Mouse (Mus musculus) neural tube, embryonic 12.5 days (tissue): ENCODE data around the gene Mrps6. TPM values are rescaled to one million over a fixed set of nuclear protein-coding genes. Genes with fewer than 3 reads are reported as not detected.
A peak's percentile ranks its signal among the peaks of the same experiment; 100 is the strongest.

Experiments
- ATAC-seq: fragments of 200-750 bp; cut with Nextera tagmentation; 2 replicates; pipeline ENCODE4 v1.8.0; 2017; ENCODE audit warnings: low read depth, mild to moderate bottlenecking, moderate TSS enrichment, moderate library complexity; ENCODE audit not compliant: low FRiP score
- H3K27ac ChIP-seq: fragments of 300-500 bp; sonication (generic); 2 replicates; pipeline ENCODE4 v1.5.1; 2016
- H3K27me3 ChIP-seq: fragments of 300-500 bp; sonication (generic); replicated peaks from 2 replicates; pipeline ENCODE4 v1.6.1; 2016; ENCODE audit warnings: mild to moderate bottlenecking
- H3K36me3 ChIP-seq: fragments of 300-500 bp; sonication (generic); 2 replicates; pipeline ENCODE4 v1.6.1; 2016; ENCODE audit warnings: mild to moderate bottlenecking
- H3K4me1 ChIP-seq: fragments of 300-500 bp; sonication (generic); 2 replicates; pipeline ENCODE4 v1.6.1; 2016
- H3K4me2 ChIP-seq: fragments of 300-500 bp; sonication (generic); replicated peaks from 2 replicates; pipeline ENCODE4 v1.6.1; 2016; ENCODE audit warnings: mild to moderate bottlenecking
- H3K4me3 ChIP-seq: fragments of 300-500 bp; sonication (generic); 2 replicates; pipeline ENCODE4 v1.5.1; 2016
- H3K9ac ChIP-seq: fragments of 300-500 bp; sonication (generic); 2 replicates; pipeline ENCODE4 v1.6.1; 2016; ENCODE audit warnings: mild to moderate bottlenecking
- H3K9me3 ChIP-seq: fragments of 300-500 bp; sonication (generic); 2 replicates; pipeline ENCODE4 v1.6.1; 2016; ENCODE audit warnings: mild to moderate bottlenecking
- WGBS: fragments of 180-500 bp; shearing (Covaris S2); methylation state at CpG from one replicate; pipeline ENCODE4 v1.1.7; 2016; 5-methylcytosine and 5-hydroxymethylcytosine counted together
- polyA plus RNA-seq: library from polyadenylated mRNA; unstranded; fragments of >200 nt; fragmentation: Nextera tagmentation; extraction: Ambion mirVana; gene quantifications from 2 replicates; pipeline ENCODE4 v1.2.1, GENCODE M21; 2016

Mrps6 gene
- polyA plus RNA-seq, 1 experiment from 2014 or later, result 126 TPM

GRCm38 (mm10) chr16:92105631-92106030 is 47.6 kb downstream of the Mrps6 start:
- no peak overlapping the region for H3K4me2 ChIP-seq
- no peak overlapping the region for H3K9ac ChIP-seq
- H3K4me1 ChIP-seq, result peaks cover 15% of the 10 kb centered on the region; the same call in 1 of the 2 replicates
- H3K27ac ChIP-seq, result no peak overlapping the region
- no peaks in the 10 kb centered on the region for H3K27me3 ChIP-seq
- no peak for ATAC-seq
- WGBS, result 81% methylated on average over 3 of the region's 3 CpGs
- peaks cover 5% of the 10 kb centered on the region; the same call in 1 of the 2 replicates for H3K36me3 ChIP-seq
- no peak overlapping the region for H3K4me3 ChIP-seq
- no peaks in the 10 kb centered on the region for H3K9me3 ChIP-seq

GRCm38 (mm10) chr16:92107346-92107745 is 49.3 kb downstream of the Mrps6 start:
- H3K4me2 ChIP-seq, result no peak overlapping the region
- H3K27ac ChIP-seq, result no peak overlapping the region
- ATAC-seq, result no peak
- WGBS, result 87% methylated on average over 5 of the region's 5 CpGs
- no peak overlapping the region for H3K4me3 ChIP-seq
- H3K27me3 ChIP-seq, result no peaks in the 10 kb centered on the region
- H3K9me3 ChIP-seq, result no peaks in the 10 kb centered on the region
- H3K36me3 ChIP-seq, result peaks cover 6% of the 10 kb centered on the region
- H3K9ac ChIP-seq, result no peak overlapping the region
- peaks cover 12% of the 10 kb centered on the region; the same call in 1 of the 2 replicates for H3K4me1 ChIP-seq

- WGBS, result 77% methylated on average over 5 of the region's 5 CpGs
- peaks cover 31% of the 10 kb centered on the region for H3K4me1 ChIP-seq
- H3K4me2 ChIP-seq, result no peak overlapping the region
- H3K27ac ChIP-seq, result no peak overlapping the region
- no peaks in the 10 kb centered on the region for H3K27me3 ChIP-seq
- no peak overlapping the region for H3K9ac ChIP-seq
- peaks cover 13% of the 10 kb centered on the region for H3K36me3 ChIP-seq
- H3K4me3 ChIP-seq, result no peak overlapping the region
- no peak for ATAC-seq
- no peaks in the 10 kb centered on the region for H3K9me3 ChIP-seq
Observed at GRCm38 (mm10) chr16:92114706-92115241, 56.7 kb downstream of the Mrps6 start.

GRCm38 (mm10) chr16:92115611-92116421 is 57.7 kb downstream of the Mrps6 start:
- no peaks in the 10 kb centered on the region for H3K27me3 ChIP-seq
- 20% methylated on average over 20 of the region's 20 CpGs for WGBS
- no peak overlapping the region for H3K4me3 ChIP-seq
- H3K4me1 ChIP-seq, result peaks cover 31% of the 10 kb centered on the region
- ATAC-seq, result peak; percentile 69; the same call in 1 of the 2 replicates
- H3K4me2 ChIP-seq, result peak overlapping the region; percentile 36
- H3K27ac ChIP-seq, result no peak overlapping the region
- H3K9me3 ChIP-seq, result no peaks in the 10 kb centered on the region
- H3K9ac ChIP-seq, result peak overlapping the region; percentile 30; the same call in 1 of the 2 replicates
- H3K36me3 ChIP-seq, result peaks cover 13% of the 10 kb centered on the region

GRCm38 (mm10) chr16:92117337-92118209 is 59.5 kb downstream of the Mrps6 start:
- peaks cover 5% of the 10 kb centered on the region for H3K36me3 ChIP-seq
- no peak overlapping the region for H3K4me3 ChIP-seq
- H3K4me2 ChIP-seq, result no peak overlapping the region
- WGBS, result 58% methylated on average over 9 of the region's 9 CpGs
- no peak overlapping the region for H3K9ac ChIP-seq
- H3K27me3 ChIP-seq, result no peaks in the 10 kb centered on the region
- peaks cover 31% of the 10 kb centered on the region for H3K4me1 ChIP-seq
- ATAC-seq, result peak; percentile 52; the same call in 1 of the 2 replicates
- H3K27ac ChIP-seq, result no peak overlapping the region
- no peaks in the 10 kb centered on the region for H3K9me3 ChIP-seq

- no peak for ATAC-seq
- WGBS, result 50% methylated on average over 13 of the region's 13 CpGs
- Histone ChIP-seq H3K36me3 (no peaks in the 10 kb centered on the region), H3K27me3 (no peaks in the 10 kb centered on the region), H3K27ac (no peak overlapping the region), H3K9ac (no peak overlapping the region), H3K9me3 (no peaks in the 10 kb centered on the region), H3K4me2 (no peak overlapping the region), H3K4me1 (peaks cover 31% of the 10 kb centered on the region), H3K4me3 (no peak overlapping the region)
Observed at GRCm38 (mm10) chr16:92119013-92119515, 61.0 kb downstream of the Mrps6 start.

- peaks cover 7% of the 10 kb centered on the region; the same call in 1 of the 2 replicates for H3K9me3 ChIP-seq
- no peak overlapping the region for H3K4me2 ChIP-seq
- H3K27me3 ChIP-seq, result no peaks in the 10 kb centered on the region
- no peak overlapping the region for H3K4me3 ChIP-seq
- peaks cover 15% of the 10 kb centered on the region for H3K4me1 ChIP-seq
- no peak overlapping the region for H3K9ac ChIP-seq
- H3K27ac ChIP-seq, result no peak overlapping the region
- H3K36me3 ChIP-seq, result no peaks in the 10 kb centered on the region
- no peak for ATAC-seq
- 67% methylated on average over 17 of the region's 17 CpGs for WGBS
Observed at GRCm38 (mm10) chr16:92120899-92121531, 62.9 kb downstream of the Mrps6 start.

- Histone ChIP-seq H3K36me3 (no peaks in the 10 kb centered on the region), H3K4me1 (no peaks in the 10 kb centered on the region), H3K9me3 (peaks cover 7% of the 10 kb centered on the region; the same call in 1 of the 2 replicates), H3K27ac (no peak overlapping the region), H3K4me2 (no peak overlapping the region), H3K9ac (no peak overlapping the region), H3K27me3 (no peaks in the 10 kb centered on the region), H3K4me3 (no peak overlapping the region)
- whole genome bisulfite sequencing, result 36% methylated on average over 4 of the region's 4 CpGs
- ATAC-seq, result no peak
Observed at GRCm38 (mm10) chr16:92127226-92127625, 69.2 kb downstream of the Mrps6 start.

GRCm38 (mm10) chr16:92127666-92128065 is 69.6 kb downstream of the Mrps6 start:
- H3K27ac ChIP-seq, result no peak overlapping the region

GRCm38 (mm10) chr16:92129843-92130242 is 71.8 kb downstream of the Mrps6 start:
- Histone ChIP-seq H3K9ac (no peak overlapping the region), H3K4me3 (no peak overlapping the region), H3K4me2 (no peak overlapping the region), H3K4me1 (no peaks in the 10 kb centered on the region), H3K9me3 (0 out of 2 replicates have a peak, but pooled peaks cover under 1% of the 10 kb centered on the region), H3K36me3 (no peaks in the 10 kb centered on the region), H3K27ac (no peak overlapping the region), H3K27me3 (no peaks in the 10 kb centered on the region)
- ATAC-seq, result no peak
- 88% methylated on average over 8 of the region's 8 CpGs for WGBS

More at GRCm38 (mm10) chr16:92127666-92128065, 69.6 kb downstream of the Mrps6 start:
- no peaks in the 10 kb centered on the region for H3K36me3 ChIP-seq
- H3K4me2 ChIP-seq, result no peak overlapping the region
- no peak overlapping the region for H3K4me3 ChIP-seq
- peaks cover 7% of the 10 kb centered on the region; the same call in 1 of the 2 replicates for H3K9me3 ChIP-seq
- no peaks in the 10 kb centered on the region for H3K4me1 ChIP-seq
- H3K9ac ChIP-seq, result no peak overlapping the region
- H3K27me3 ChIP-seq, result no peaks in the 10 kb centered on the region
- ATAC-seq, result no peak
- 89% methylated on average over 5 of the region's 5 CpGs for WGBS

GRCm38 (mm10) chr16:92132511-92132910 is 74.4 kb downstream of the Mrps6 start:
- no peak overlapping the region for H3K4me3 ChIP-seq
- H3K4me1 ChIP-seq, result no peaks in the 10 kb centered on the region
- no peak overlapping the region for H3K4me2 ChIP-seq
- ATAC-seq, result no peak
- no peak overlapping the region for H3K27ac ChIP-seq
- H3K9ac ChIP-seq, result no peak overlapping the region
- no peaks in the 10 kb centered on the region for H3K27me3 ChIP-seq
- H3K9me3 ChIP-seq, result no peaks in the 10 kb centered on the region
- H3K36me3 ChIP-seq, result no peaks in the 10 kb centered on the region
- 88% methylated on average over 4 of the region's 4 CpGs for WGBS
